Mouse (Mus musculus): ENCODE results near the gene Psme2b.
"Not testable (repeated sequence)": the region's sequence is repeated elsewhere in the genome, so short reads cannot be mapped to it uniquely, and the experiment has no call there.

- TF ChIP-seq GATA1 (IDR thresholded peaks at IDR 0.05; ENCODE audit: borderline replicate concordance, low read length); FLI1 (IDR thresholded peaks at IDR 0.05; ENCODE audit: low read length): not testable (repeated sequence)
These were observed 10.7 kb downstream of the Psme2b start for GRCm38 (mm10) chr11:48935291-48935690.
